Mouse (Mus musculus): Measurements from ENCODE around the gene ccdc198. TPM values are rescaled to one million over a fixed set of nuclear protein-coding genes. Genes with fewer than 3 reads are reported as not detected.
"Not testable (repeated sequence)": the region's sequence is repeated elsewhere in the genome, so short reads cannot be mapped to it uniquely, and the experiment has no call there.

The ccdc198 gene
- total and polyA plus RNA-seq, 3 experiments, result not detected

- Histone ChIP-seq H3K9me3 (replicated peaks; ENCODE audit: low read length) (no peaks in the 10 kb centered on the region), H3K27ac (ENCODE audit: insufficient read depth, low read depth) (no peak overlapping the region), H3K36me3 (replicated peaks in 1 of 2; ENCODE audit: control insufficient read depth in 1 of 2, insufficient read depth in 1 of 2, low read length in 1 of 2) (no peaks in the 10 kb centered on the region), H3K4me1 (ENCODE audit: control insufficient read depth in 1 of 2, insufficient read depth in 2 of 2) (no peaks in the 10 kb centered on the region), H3K4me2 (ENCODE audit: insufficient read depth, low read depth, poor library complexity, severe bottlenecking) (no peak overlapping the region), H3K27me3 (replicated peaks) (no peaks in the 10 kb centered on the region), H3K79me2 (replicated peaks; ENCODE audit: control insufficient read depth, extremely low read depth, insufficient read depth, poor library complexity, severe bottlenecking) (no peaks in the 10 kb centered on the region), H3K4me3 (replicated peaks in 1 of 3; ENCODE audit: low read depth in 2 of 3, low read length in 2 of 3, poor library complexity in 1 of 3) (no peak overlapping the region), H3K9ac (ENCODE audit: insufficient read depth, low read depth) (no peak overlapping the region)
- in situ Hi-C loops (cut with MboI; ENCODE audit: low pct_ligation_motif_present, low pct_unique_long_range_greater_than_20kb, low sequenced_read_pairs) (no loop called here), dilution Hi-C loops (cut with MboI; ENCODE audit: extremely low pct_ligation_motif_present, extremely low pct_unique_long_range_greater_than_20kb, low sequenced_read_pairs) (no loop called here)
- no peak for TF ChIP-seq JUND (conservative IDR thresholded peaks at IDR 0.05; ENCODE audit: low read depth, low read length)
- no peak for TF ChIP-seq TBP (conservative IDR thresholded peaks at IDR 0.05; ENCODE audit: low read depth, low read length)
- no peak for TF ChIP-seq MAX (IDR thresholded peaks at IDR 0.05; ENCODE audit: low read length)
- no peak for DNase-seq (ENCODE audit: extremely low read depth)
Measured at GRCm38 (mm10) chr14:49278880-49279279, 33.6 kb upstream of the ccdc198 start.

GRCm38 (mm10) chr14:49278479-49278878 is 33.2 kb upstream of the ccdc198 start:
- DNase-seq (ENCODE audit: extremely low read depth); H3K4me2 ChIP-seq (ENCODE audit: insufficient read depth, low read depth, poor library complexity, severe bottlenecking); H3K4me1 ChIP-seq (ENCODE audit: control insufficient read depth in 1 of 2, insufficient read depth in 2 of 2); H3K9me3 ChIP-seq (replicated peaks; ENCODE audit: low read length); dilution Hi-C loops (cut with MboI; ENCODE audit: extremely low pct_ligation_motif_present, extremely low pct_unique_long_range_greater_than_20kb, low sequenced_read_pairs); H3K36me3 ChIP-seq (replicated peaks in 1 of 2; ENCODE audit: control insufficient read depth in 1 of 2, insufficient read depth in 1 of 2, low read length in 1 of 2); H3K27me3 ChIP-seq (replicated peaks); H3K9ac ChIP-seq (ENCODE audit: insufficient read depth, low read depth); H3K79me2 ChIP-seq (replicated peaks; ENCODE audit: control insufficient read depth, extremely low read depth, insufficient read depth, poor library complexity, severe bottlenecking); in situ Hi-C loops (cut with MboI; ENCODE audit: low pct_ligation_motif_present, low pct_unique_long_range_greater_than_20kb, low sequenced_read_pairs); H3K27ac ChIP-seq (ENCODE audit: insufficient read depth, low read depth); H3K4me3 ChIP-seq (replicated peaks in 1 of 3; ENCODE audit: low read depth in 2 of 3, low read length in 2 of 3, poor library complexity in 1 of 3): not testable (repeated sequence)

GRCm38 (mm10) chr14:49277642-49278041 is 32.4 kb upstream of the ccdc198 start:
- dilution Hi-C loops (cut with MboI; ENCODE audit: extremely low pct_ligation_motif_present, extremely low pct_unique_long_range_greater_than_20kb, low sequenced_read_pairs) (no loop called here), in situ Hi-C loops (cut with MboI; ENCODE audit: low pct_ligation_motif_present, low pct_unique_long_range_greater_than_20kb, low sequenced_read_pairs) (no loop called here)
- peak overlapping the region; percentile 13; the same call in 1 of the 2 replicates for H3K4me2 ChIP-seq (ENCODE audit: insufficient read depth, low read depth, poor library complexity, severe bottlenecking)
- no peaks in the 10 kb centered on the region for H3K4me1 ChIP-seq (ENCODE audit: control insufficient read depth in 1 of 2, insufficient read depth in 2 of 2)
- H3K4me3 ChIP-seq (replicated peaks in 1 of 3; ENCODE audit: low read depth in 2 of 3, low read length in 2 of 3, poor library complexity in 1 of 3), result no peak overlapping the region
- no peak overlapping the region for H3K27ac ChIP-seq (ENCODE audit: insufficient read depth, low read depth)
- DNase-seq (ENCODE audit: extremely low read depth), result no peak
- no peaks in the 10 kb centered on the region for H3K9me3 ChIP-seq (replicated peaks; ENCODE audit: low read length)
- no peak for TF ChIP-seq SMC3 (IDR thresholded peaks at IDR 0.05; ENCODE audit: low read depth, low read length)
- TF ChIP-seq UBTF (IDR thresholded peaks at IDR 0.05; ENCODE audit: low read depth, low read length), result no peak
- no peak for TF ChIP-seq MEF2A (IDR thresholded peaks at IDR 0.05; ENCODE audit: borderline replicate concordance, low read depth, low read length)
- TF ChIP-seq MXI1 (IDR thresholded peaks at IDR 0.05; ENCODE audit: low read depth, low read length), result no peak
- no peak for TF ChIP-seq EP300 (IDR thresholded peaks at IDR 0.05; ENCODE audit: low read length)
- H3K27me3 ChIP-seq (replicated peaks), result no peaks in the 10 kb centered on the region
- no peaks in the 10 kb centered on the region for H3K36me3 ChIP-seq (replicated peaks in 1 of 2; ENCODE audit: control insufficient read depth in 1 of 2, insufficient read depth in 1 of 2, low read length in 1 of 2)
- no peak overlapping the region for H3K9ac ChIP-seq (ENCODE audit: insufficient read depth, low read depth)
- H3K79me2 ChIP-seq (replicated peaks; ENCODE audit: control insufficient read depth, extremely low read depth, insufficient read depth, poor library complexity, severe bottlenecking), result no peaks in the 10 kb centered on the region
